Mouse (Mus musculus): Measurements from ENCODE around the gene Ttyh3. TPM values are rescaled to one million over a fixed set of nuclear protein-coding genes. Genes with fewer than 3 reads are reported as not detected.

The Ttyh3 gene
- total and polyA plus RNA-seq, 3 experiments: 5.9 to 35.7 TPM; not detected in 1

GRCm38 (mm10) chr5:140579221-140579620, 69.6 kb downstream of the Ttyh3 start:
- H3K79me2 ChIP-seq (ENCODE audit: control insufficient read depth, insufficient read depth, low read length, poor library complexity): no peaks in the 10 kb centered on the region
- no peak for DNase-seq (ENCODE audit: low read depth, low spot score)
- no peak overlapping the region for H3K27ac ChIP-seq (ENCODE audit: control insufficient read depth, low read depth, low read length)
- TF ChIP-seq MEF2A (IDR thresholded peaks at IDR 0.05; ENCODE audit: extremely low read depth, insufficient replicate concordance, low read depth, low read length, poor library complexity, severe bottlenecking) (no peak), CHD2 (IDR thresholded peaks at IDR 0.05; ENCODE audit: low read length) (no peak), USF2 (IDR thresholded peaks at IDR 0.05; ENCODE audit: borderline replicate concordance in 1 of 2, insufficient read depth in 1 of 2, low read depth in 1 of 2, low read length in 2 of 2) (no peak), ELF1 (IDR thresholded peaks at IDR 0.05; ENCODE audit: low read depth, low read length) (no peak), ZNF384 (IDR thresholded peaks at IDR 0.05; ENCODE audit: low read depth, low read length) (no peak), TCF12 (IDR thresholded peaks at IDR 0.05; ENCODE audit: low read depth, low read length) (no peak), E2F4 (IDR thresholded peaks at IDR 0.05; ENCODE audit: borderline replicate concordance, low read depth, low read length) (no peak)
- no peaks in the 10 kb centered on the region for H3K9me3 ChIP-seq (replicated peaks; ENCODE audit: insufficient read depth, low read length)
- H3K4me1 ChIP-seq (ENCODE audit: control insufficient read depth in 1 of 2, insufficient read depth in 2 of 2, low read length in 2 of 2): no peaks in the 10 kb centered on the region
- H3K4me3 ChIP-seq (ENCODE audit: control insufficient read depth in 1 of 2, insufficient read depth in 1 of 2, low read depth in 2 of 2, low read length in 2 of 2): no peak overlapping the region
- H3K9ac ChIP-seq (ENCODE audit: control insufficient read depth, low read depth, low read length, poor library complexity, severe bottlenecking): no peak overlapping the region
- no peaks in the 10 kb centered on the region for H3K36me3 ChIP-seq (ENCODE audit: control insufficient read depth in 1 of 2, insufficient read depth in 2 of 2, low read length in 2 of 2)
- H3K27me3 ChIP-seq (ENCODE audit: control insufficient read depth in 1 of 2, insufficient read depth in 2 of 2, low read length in 2 of 2): peaks cover 0 to 2% of the 10 kb centered on the region in 2 experiments; a peak in 2 of 4 replicates

- Histone ChIP-seq H3K4me3 (ENCODE audit: control insufficient read depth in 1 of 2, insufficient read depth in 1 of 2, low read depth in 2 of 2, low read length in 2 of 2) (no peak overlapping the region), H3K36me3 (ENCODE audit: control insufficient read depth in 1 of 2, insufficient read depth in 2 of 2, low read length in 2 of 2) (no peaks in the 10 kb centered on the region), H3K27ac (ENCODE audit: control insufficient read depth, low read depth, low read length) (no peak overlapping the region), H3K27me3 (ENCODE audit: control insufficient read depth in 1 of 2, insufficient read depth in 2 of 2, low read length in 2 of 2) (peaks cover 0 to 2% of the 10 kb centered on the region in 2 experiments; a peak in 2 of 4 replicates), H3K9me3 (replicated peaks; ENCODE audit: insufficient read depth, low read length) (no peaks in the 10 kb centered on the region), H3K4me1 (ENCODE audit: control insufficient read depth in 1 of 2, insufficient read depth in 2 of 2, low read length in 2 of 2) (no peaks in the 10 kb centered on the region), H3K9ac (ENCODE audit: control insufficient read depth, low read depth, low read length, poor library complexity, severe bottlenecking) (no peak overlapping the region), H3K79me2 (ENCODE audit: control insufficient read depth, insufficient read depth, low read length, poor library complexity) (no peaks in the 10 kb centered on the region)
- TF ChIP-seq EP300 (IDR thresholded peaks at IDR 0.05; ENCODE audit: low read depth in 1 of 2, low read length in 2 of 2) (no peak), ZNF384 (IDR thresholded peaks at IDR 0.05; ENCODE audit: low read depth, low read length) (no peak), ZKSCAN1 (IDR thresholded peaks at IDR 0.05; ENCODE audit: low read depth, low read length) (no peak), NELFE (IDR thresholded peaks at IDR 0.05; ENCODE audit: low read depth, low read length) (no peak), USF2 (IDR thresholded peaks at IDR 0.05; ENCODE audit: borderline replicate concordance in 1 of 2, insufficient read depth in 1 of 2, low read depth in 1 of 2, low read length in 2 of 2) (no peak), ELF1 (IDR thresholded peaks at IDR 0.05; ENCODE audit: low read depth, low read length) (no peak), TCF12 (IDR thresholded peaks at IDR 0.05; ENCODE audit: low read depth, low read length) (no peak), BHLHE40 (IDR thresholded peaks at IDR 0.05; ENCODE audit: borderline replicate concordance, low read depth, low read length) (no peak)
- no peak for DNase-seq (ENCODE audit: low read depth, low spot score)
Measured at GRCm38 (mm10) chr5:140575381-140575866, 73.4 kb downstream of the Ttyh3 start.

GRCm38 (mm10) chr5:140572611-140573010, 76.2 kb downstream of the Ttyh3 start:
- no peak for DNase-seq (ENCODE audit: low read depth, low spot score)
- peaks cover 2 to 9% of the 10 kb centered on the region in 2 experiments; a peak in 2 of 4 replicates for H3K4me1 ChIP-seq (ENCODE audit: control insufficient read depth in 1 of 2, insufficient read depth in 2 of 2, low read length in 2 of 2)
- H3K4me3 ChIP-seq (ENCODE audit: control insufficient read depth in 1 of 2, insufficient read depth in 1 of 2, low read depth in 2 of 2, low read length in 2 of 2): no peak overlapping the region
- H3K9ac ChIP-seq (ENCODE audit: control insufficient read depth, low read depth, low read length, poor library complexity, severe bottlenecking): no peak overlapping the region
- H3K36me3 ChIP-seq (ENCODE audit: control insufficient read depth in 1 of 2, insufficient read depth in 2 of 2, low read length in 2 of 2): peaks cover 0 to 5% of the 10 kb centered on the region in 2 experiments; a peak in 2 of 4 replicates
- H3K79me2 ChIP-seq (ENCODE audit: control insufficient read depth, insufficient read depth, low read length, poor library complexity): no peaks in the 10 kb centered on the region
- no peaks in the 10 kb centered on the region for H3K9me3 ChIP-seq (replicated peaks; ENCODE audit: insufficient read depth, low read length)
- no peak overlapping the region for H3K27ac ChIP-seq (ENCODE audit: control insufficient read depth, low read depth, low read length)
- no peaks in the 10 kb centered on the region; a peak in 1 of 4 replicates for H3K27me3 ChIP-seq (ENCODE audit: control insufficient read depth in 1 of 2, insufficient read depth in 2 of 2, low read length in 2 of 2)
- TF ChIP-seq ETS1 (IDR thresholded peaks at IDR 0.05; ENCODE audit: low read depth, low read length) (no peak), ZMIZ1 (IDR thresholded peaks at IDR 0.05; ENCODE audit: low read depth, low read length) (no peak), ZC3H11A (IDR thresholded peaks at IDR 0.05; ENCODE audit: low read depth, low read length) (no peak), USF1 (IDR thresholded peaks at IDR 0.05; ENCODE audit: low read depth, low read length) (no peak), GATA1 (IDR thresholded peaks at IDR 0.05; ENCODE audit: low read depth, low read length) (no peak), UBTF (IDR thresholded peaks at IDR 0.05; ENCODE audit: borderline replicate concordance, insufficient read depth, low read depth, low read length) (no peak), CHD1 (IDR thresholded peaks at IDR 0.05; ENCODE audit: low read depth, low read length) (no peak), MXI1 (IDR thresholded peaks at IDR 0.05; ENCODE audit: low read depth, low read length) (no peak), TBP (IDR thresholded peaks at IDR 0.05; ENCODE audit: low read depth, low read length) (no peak), SMC3 (IDR thresholded peaks at IDR 0.05; ENCODE audit: low read depth, low read length) (no peak), MAX (IDR thresholded peaks at IDR 0.05; ENCODE audit: low read length) (no peak), JUND (IDR thresholded peaks at IDR 0.05; ENCODE audit: low read depth, low read length) (no peak), USF2 (IDR thresholded peaks at IDR 0.05; ENCODE audit: borderline replicate concordance in 1 of 2, insufficient read depth in 1 of 2, low read depth in 1 of 2, low read length in 2 of 2) (no peak), TCF12 (IDR thresholded peaks at IDR 0.05; ENCODE audit: low read depth, low read length) (no peak), RCOR1 (IDR thresholded peaks at IDR 0.05; ENCODE audit: low read depth, low read length) (no peak)
